Mouse (Mus musculus) fat pad, adult 2 months (tissue): ENCODE measurements around the gene Cog3.

Experiments used
- DNase-seq: peaks from one replicate; pipeline ENCODE4 v3.0.0-alpha.2; 2011; ENCODE audit warnings: low read depth, low spot score; ENCODE audit errors: extremely low read depth

The Cog3 gene

DNA sequence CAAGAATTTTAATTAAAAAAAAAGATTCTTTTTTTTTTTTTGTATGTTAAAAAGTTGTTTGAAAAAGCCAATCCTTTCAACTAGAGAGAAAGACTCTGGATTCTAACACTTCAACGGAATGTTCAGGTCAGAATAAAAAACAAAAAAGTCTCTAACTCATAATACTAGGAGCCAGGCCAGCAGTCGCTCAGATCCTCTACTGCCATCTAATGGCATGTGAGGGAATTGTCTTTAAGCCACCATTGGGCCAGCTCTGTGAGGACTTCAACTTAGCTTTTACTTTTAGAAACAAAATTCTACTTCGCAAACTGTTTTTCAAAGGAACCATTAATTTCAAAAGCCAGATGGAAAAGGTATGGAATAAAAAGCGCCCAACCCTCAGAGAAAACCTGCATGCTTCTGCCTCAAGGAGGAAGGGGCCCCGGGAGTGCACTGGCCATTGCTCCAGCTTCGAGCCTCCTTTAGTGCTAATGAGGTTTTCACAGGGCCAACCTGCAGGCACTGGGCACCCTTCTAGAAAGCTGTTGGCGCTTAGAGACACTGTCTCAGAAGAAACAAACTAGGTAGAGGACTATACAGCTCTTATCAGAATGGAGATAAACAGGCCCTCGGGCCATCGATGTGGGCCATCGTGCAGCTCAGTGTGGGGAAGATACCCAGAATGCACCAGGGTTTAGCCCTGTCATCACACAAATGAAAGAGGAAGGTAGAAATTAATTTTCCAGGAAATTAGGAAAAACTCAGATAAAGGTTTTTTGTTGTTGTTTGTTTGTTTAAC is 6.9 kb upstream of the Cog3 start:
- DNase-seq, result no peak

DNA sequence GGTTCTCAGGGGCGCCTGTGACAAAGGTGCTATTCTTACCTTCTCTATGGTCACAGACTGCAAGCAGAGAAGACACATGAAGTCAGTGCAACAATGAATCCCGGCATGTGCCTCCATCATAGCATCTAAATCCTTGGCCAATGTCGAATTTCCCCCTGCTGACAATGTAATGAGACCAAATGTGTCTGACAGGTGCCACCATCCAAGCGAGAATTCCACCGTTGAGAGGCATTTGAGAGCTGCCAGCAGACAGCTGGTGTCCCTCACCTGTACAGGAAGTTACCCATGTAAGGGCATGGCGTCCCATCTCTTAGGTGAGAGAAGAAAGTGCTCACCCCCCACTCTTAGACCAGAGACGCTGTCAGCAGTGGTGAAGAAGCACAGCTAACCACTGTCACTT is 4.1 kb upstream of the Cog3 start:
- no peak for DNase-seq

DNA sequence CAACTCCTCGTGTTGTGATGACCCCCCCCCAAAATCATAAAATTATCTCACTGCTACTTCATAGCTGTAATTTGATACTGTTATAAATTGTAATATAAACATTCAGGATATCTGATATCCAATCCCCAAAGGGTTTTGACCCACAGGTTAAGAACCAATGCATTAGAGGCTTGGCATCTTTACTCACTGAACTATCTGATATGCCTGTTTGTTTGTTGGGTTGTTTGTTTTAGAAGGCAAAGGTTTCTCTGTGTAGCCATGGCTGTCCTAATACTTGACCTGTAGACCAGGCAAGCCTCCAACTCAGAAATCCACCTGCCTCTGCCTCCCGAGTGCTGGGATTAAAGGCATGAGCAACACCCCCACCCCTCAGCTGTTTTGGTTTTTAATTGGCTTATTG is 3.5 kb upstream of the Cog3 start:
- DNase-seq, result no peak

GRCm38 (mm10) chr14:75756971-75757370 is 2.7 kb upstream of the Cog3 start:
- no peak for DNase-seq

DNA sequence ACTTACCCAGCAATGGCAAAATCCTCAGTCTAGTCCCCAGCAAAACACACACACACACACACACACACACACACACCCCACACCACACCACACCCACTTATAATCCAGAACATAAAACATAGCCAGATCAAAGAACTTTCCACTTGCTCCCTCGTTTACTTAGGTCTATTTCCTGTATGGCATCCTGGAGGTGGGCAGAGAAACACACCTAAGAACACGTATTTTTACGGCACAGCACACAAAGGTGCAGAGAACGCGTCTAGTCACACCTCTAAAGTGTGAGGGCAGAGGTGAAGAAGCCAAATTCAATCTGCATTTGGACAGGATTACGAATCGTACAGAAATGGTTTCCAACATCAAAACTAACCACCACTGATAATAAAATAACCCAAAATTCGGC is 1.1 kb downstream of the Cog3 start:
- no peak for DNase-seq

DNA sequence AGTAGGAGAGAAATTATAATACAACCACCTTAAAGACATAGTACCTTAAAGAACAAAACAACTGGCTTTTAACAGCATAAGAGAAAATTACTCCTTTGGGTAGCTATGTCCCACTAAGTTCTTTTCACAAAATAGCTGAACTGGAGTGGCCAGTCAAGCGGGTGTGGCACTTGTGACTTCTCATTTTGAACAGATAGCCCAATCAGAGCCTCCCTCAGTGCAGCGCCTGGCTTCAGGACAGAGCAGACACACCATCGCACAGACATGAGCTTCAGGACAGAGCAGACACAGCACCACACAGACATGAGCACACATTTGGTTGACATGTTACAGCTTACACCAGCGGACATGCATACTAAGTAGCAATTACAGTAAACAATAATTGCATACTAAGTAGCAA is 3.3 kb downstream of the Cog3 start:
- no peak for DNase-seq

DNA sequence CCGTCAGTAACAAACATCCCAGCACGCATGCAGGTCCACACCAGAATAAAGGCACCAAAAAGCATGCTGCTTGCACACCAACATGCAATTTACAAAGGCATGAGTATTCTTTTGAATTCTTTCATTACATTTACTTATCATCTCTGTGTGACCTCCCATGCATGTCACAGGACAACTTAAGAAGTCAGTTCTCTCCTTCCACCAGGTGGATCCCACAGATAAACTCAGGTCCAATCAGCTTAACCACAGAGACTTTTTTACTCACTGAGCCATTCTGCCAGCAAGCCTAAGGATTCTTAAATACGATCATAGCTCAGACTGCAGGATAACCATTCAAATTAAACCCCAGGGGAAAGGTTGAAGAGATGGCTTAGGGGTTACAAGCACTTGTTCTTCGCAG is 5.2 kb downstream of the Cog3 start:
- DNase-seq, result no peak

GRCm38 (mm10) chr14:75747960-75748359 is 6.4 kb downstream of the Cog3 start:
- no peak for DNase-seq

- DNase-seq, result no peak
These were observed 12.4 kb downstream of the Cog3 start for GRCm38 (mm10) chr14:75741904-75742303.

- no peak for DNase-seq
These were observed 18.7 kb downstream of the Cog3 start for GRCm38 (mm10) chr14:75735597-75735996.

- no peak for DNase-seq
These were observed 21.7 kb downstream of the Cog3 start for GRCm38 (mm10) chr14:75732631-75733030.

GRCm38 (mm10) chr14:75731361-75731760 is 23.0 kb downstream of the Cog3 start:
- DNase-seq, result no peak

GRCm38 (mm10) chr14:75728111-75728510 is 26.2 kb downstream of the Cog3 start:
- DNase-seq, result no peak

DNA sequence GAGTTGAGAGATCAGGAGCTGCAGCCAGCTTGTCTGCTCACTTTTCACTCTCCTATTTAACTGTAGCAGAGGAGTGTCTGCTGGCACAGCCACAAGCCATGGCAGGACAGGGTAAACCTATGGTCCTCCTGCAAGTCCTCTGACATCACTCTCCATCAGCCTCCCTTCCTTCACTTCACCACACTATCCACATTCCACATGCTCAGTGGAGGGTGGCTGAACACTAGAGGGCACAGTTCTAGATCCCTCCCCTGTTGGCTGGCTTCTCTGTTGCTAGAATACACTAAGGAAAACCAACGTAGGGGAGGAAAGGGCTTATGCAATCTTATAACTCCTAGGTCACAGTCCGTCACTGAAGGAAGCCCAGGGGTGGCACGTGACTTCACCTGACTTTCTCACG is 27.3 kb downstream of the Cog3 start:
- no peak for DNase-seq

- DNase-seq, result no peak
These were observed 31.5 kb downstream of the Cog3 start for GRCm38 (mm10) chr14:75722816-75723215.

GRCm38 (mm10) chr14:75721977-75722563 is 32.2 kb downstream of the Cog3 start:
- no peak for DNase-seq

- no peak for DNase-seq
These were observed 34.2 kb downstream of the Cog3 start for GRCm38 (mm10) chr14:75720121-75720520.

DNA sequence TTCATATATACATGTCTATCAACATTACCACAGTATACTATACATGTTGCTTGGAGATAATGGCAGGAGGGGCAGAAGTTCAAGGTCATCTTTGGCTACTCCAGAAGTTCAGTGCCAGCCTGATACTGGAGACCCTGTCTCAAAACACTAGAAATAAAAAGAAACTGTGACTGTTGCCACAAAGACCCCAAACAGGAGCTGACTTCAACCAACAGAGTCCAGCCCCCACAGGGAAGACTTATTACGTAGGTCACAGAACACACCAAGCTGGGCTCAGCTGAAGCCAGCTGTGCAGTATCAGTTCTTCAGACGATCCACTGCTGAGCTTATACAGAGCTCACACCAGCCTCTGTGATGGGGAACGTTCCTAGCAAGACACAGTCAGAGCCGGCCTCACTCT is 37.9 kb downstream of the Cog3 start:
- DNase-seq, result no peak

GRCm38 (mm10) chr14:75713661-75714060 is 40.7 kb downstream of the Cog3 start:
- no peak for DNase-seq

GRCm38 (mm10) chr14:75712687-75713086 is 41.6 kb downstream of the Cog3 start:
- no peak for DNase-seq

- no peak for DNase-seq
These were observed 42.6 kb downstream of the Cog3 start for GRCm38 (mm10) chr14:75711731-75712130.

DNA sequence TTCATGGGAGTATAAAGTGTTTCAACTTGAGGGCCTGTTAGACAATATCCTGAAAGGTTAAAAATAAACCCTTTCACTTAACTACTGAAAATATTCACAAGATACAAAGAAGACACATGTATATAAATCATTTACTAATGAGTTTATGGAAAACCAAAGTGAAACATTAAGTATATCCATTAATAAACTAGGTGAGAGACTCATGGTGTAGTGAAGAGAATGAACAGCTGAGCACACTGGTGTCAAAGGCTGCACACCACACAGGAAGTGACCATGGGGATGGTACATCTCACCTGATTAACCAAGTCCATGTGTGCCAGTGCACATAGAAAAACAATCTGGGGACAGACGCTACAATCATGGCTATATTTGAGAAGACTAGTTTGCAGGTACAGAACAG is 45.3 kb downstream of the Cog3 start:
- no peak for DNase-seq

DNA sequence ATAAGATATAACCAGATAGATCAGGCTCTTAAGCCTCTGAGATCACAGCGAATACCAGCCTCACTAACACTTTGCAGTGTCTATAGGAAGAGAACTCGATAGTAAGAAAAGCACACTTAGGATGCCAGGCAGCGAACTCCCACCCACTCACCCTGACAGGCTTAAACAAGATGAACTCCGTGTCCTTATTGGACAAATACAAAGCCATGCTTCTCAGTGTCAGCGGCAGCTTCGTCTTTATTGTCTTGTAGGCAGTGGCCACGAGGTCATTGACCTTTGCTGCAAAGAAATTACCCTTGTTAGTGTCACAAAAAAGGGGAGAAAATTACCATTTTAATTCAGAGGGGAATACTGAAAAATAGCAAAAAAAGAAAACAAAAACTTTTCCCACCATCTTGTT is 46.5 kb downstream of the Cog3 start:
- DNase-seq, result no peak
